Mouse (Mus musculus) C2C12 (cell line): Measurements from ENCODE around the gene Glce.

ENCODE experiments used
- CTCF ChIP-seq: IDR thresholded peaks from one replicate; pipeline ENCODE4 v1.5.1; 2011; ENCODE audit not compliant: control insufficient read depth, insufficient read depth, insufficient read length
- MYOG ChIP-seq: IDR thresholded peaks from one replicate; pipeline ENCODE4 v1.6.1; 2011; ENCODE audit not compliant: control insufficient read depth, insufficient read length; ENCODE audit errors: extremely low read depth
- USF1 ChIP-seq: IDR thresholded peaks from one replicate; pipeline ENCODE4 v1.6.1; 2011; ENCODE audit warnings: low read depth, mild to moderate bottlenecking, control low read depth, moderate library complexity

DNA sequence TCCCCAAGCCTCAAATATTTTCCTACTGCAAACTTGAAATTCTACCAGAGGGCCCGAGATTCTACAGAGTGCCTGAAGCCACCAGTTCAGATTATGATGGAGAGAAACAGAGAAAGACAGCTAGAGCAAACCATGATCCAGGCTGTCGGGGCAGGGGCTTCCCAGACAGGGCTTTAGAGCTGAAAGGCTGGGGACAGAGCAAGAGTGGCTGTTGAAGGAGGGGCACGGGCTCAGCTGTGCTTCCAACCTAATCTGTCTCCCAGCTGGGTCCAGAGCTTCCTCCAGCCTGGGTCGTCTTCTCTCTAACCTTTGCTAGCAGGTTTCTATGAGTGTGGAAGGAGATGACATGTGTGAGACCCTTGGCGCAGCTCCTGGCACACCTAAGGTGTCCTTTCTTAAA, 44.2 kb upstream of the Glce start:
- TF ChIP-seq CTCF: no peak
- TF ChIP-seq USF1: no peak
- no peak for TF ChIP-seq MYOG
